Mouse (Mus musculus) gastrocnemius, adult 18-20 months (tissue): Measurements from ENCODE around the gene Pced1b. TPM values are rescaled to one million over a fixed set of nuclear protein-coding genes. Genes with fewer than 3 reads are reported as not detected.
"Not testable (repeated sequence)": the region's sequence is repeated elsewhere in the genome, so short reads cannot be mapped to it uniquely, and the experiment has no call there.

Experiments
- DNase-seq: peaks from one replicate; pipeline ENCODE4 v3.0.0; 2021; ENCODE audit warnings: low spot score
- total RNA-seq, 2 experiments: library from RNA; stranded (reverse); gene quantifications; 2 replicates each; pipeline ENCODE4 v1.2.3; 2021

The Pced1b gene
- total RNA-seq, 2 experiments from 2014 or later, result 0.88 to 1.2 TPM

DNA sequence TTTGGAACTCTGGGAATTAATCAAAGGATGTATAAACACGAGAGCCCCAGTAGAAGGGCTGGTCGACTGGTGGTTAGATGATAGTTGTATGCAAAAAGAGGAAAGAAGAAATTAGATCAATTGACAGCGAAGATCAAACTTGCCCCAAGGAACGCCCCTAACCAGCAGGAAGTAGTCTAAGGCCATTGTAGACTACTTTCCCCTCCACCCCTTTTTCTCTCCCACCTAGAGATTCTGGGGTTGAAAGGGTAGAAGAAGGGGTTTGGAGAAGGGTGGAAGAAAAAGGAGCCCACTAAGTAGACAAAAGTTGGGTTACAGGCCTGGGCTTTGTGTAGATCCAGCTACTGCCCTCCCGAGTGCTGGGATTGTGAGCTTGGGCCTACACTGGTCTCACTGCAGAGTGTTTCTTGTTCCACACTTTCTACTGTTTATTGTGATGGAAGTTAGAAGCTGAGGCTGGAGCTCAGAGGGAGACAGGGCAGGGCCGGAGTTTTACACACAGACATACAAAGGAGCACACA is 125.8 kb downstream of the Pced1b start:
- DNase-seq, result no peak

DNA sequence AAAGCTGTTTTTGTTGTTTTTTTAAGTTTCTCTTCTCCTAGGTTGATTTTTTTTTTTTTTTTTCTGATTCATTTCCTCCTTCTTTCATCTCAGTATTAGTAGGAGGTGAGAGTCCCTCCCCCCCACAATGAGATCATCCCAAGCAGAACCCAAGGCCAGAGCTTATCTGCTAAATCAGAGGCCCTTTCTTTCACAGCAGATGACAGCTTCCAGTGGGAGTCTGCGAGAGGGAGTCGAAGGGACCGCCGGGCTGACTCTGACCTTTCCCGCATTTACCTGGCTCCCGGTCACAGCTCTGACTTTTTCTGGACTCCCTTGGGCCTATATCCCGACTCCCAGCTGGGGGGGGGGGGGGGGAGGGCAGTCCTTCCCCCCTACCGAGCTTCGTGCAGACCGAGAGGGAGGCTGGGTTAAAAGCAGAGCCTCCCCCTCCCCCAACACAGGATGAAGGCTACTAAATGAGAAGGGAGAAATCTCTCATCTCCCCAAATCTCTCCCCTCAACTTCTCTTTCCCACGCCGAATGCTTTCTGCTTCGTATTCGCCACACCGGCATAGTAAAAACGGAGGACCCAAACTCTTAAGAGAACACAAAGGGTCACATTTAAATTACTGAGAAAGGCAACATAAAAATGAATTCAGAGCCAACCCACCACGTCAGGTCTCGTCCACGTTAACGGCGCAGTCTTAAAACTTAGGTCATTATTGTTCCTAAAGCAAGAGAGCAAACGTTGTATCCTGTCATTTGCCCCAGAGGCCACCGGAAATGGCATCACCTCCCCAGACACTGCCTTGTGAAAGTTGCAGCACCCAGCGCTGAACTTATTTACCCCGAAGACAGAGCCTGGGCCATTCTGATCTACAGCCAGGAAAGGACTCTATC is 126.5 kb downstream of the Pced1b start:
- DNase-seq, result no peak

DNA sequence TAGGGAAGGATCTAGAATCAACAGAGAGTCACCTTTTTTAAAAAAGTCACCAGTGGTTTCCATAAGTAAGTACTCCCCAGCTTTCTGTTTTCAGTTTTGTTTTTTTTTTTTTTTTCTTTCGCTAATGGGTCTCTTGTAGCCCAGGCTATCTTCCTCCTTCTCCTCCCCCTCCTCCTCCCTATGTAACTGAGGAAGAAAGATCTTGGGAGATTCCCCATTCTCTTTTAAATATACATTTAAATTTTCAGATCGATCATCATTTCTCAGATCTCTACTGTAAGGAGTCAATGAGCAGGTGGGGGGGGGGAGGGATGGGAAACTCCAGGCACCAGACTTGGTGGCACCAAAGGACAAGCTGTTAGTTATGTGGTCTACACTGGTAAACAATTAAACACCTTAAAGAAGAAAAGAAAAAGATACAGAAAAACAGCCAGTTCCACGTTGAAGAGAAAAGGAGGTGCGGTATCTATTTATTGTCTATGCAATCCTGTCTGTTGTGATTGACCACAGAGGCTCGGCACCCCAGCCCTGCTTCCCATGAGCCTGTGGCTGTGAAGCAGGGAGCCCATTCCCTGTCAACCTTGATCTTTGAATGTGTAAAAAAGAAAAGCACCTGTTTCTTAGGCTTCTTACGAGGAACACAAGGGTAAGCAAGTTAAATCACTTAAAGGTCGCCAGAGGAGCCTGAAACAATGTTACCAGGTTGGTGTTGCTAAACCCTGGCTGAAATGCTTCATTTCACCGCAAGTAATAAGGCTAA is 127.4 kb downstream of the Pced1b start:
- DNase-seq, result no peak

DNA sequence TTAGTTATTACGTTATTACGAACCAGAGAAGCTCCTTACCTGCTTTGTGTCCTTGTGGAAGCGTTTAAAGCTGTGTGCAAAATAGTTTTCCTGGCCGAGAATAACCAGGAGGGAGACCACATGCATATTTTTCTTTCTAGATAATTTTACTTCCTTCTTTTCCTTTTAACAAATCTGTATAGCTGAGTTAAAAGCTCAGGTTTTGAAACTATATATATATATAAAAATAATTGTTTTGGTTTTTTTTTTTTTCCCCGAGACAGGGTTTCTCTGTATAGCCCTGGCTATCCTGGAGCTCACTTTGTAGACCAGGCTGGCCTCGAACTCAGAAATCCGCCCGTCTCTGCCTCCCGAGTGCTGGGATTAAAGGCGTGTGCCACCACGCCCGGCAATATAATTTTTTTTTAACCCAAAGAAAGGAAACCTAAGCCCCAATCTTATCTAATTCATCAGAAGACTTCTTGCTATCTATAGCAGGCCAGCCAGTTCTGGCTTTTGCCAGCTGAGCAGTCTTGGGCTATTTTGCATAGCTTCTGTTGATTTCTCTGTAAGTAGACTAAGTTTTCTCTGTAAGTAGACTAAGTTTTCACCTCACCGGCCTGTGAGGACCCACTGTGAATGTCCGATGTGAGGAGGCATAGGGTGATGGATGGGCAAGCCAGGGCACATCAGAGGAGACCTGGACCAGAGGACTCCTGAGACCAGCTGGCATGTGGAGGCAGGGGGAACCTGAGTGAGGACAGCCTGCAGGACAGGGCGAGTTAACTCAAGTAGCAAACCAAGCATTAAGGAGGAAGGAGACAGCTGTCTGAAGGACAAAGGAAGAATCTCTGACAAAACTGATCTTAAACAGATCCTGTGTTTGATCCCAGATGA is 128.2 kb downstream of the Pced1b start:
- DNase-seq, result no peak

DNA sequence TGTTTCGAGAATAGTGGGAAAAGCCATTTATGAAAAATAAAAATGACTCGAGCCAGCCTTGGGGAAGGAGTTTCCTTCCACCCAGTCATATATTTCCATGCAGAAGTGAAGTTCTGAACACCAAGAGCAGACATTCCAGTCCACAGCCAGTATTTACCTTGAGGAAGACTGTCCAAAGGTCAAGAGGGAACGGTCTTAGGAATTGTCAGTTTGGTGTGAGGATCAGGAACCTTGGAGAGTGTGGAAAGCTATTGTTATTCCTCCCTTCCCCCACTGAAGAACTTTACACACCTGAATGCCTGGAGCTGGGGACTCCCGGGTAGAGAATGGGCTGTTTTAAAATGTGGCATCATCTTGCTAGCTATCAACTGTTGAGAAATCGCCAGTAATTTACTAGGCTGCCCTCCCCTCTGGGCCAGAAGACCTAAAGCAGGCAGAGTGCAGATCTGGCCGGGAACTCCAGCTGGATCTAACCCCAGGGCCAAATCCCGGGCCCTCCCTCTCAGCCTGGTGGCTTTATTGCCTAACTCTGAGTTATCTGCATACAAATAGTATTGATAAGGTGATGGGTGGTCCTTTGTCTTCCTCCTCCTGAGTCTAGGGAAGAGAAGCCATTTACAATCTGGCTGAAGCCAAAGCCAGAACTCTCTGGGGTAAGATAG is 129.3 kb downstream of the Pced1b start:
- DNase-seq, result no peak

DNA sequence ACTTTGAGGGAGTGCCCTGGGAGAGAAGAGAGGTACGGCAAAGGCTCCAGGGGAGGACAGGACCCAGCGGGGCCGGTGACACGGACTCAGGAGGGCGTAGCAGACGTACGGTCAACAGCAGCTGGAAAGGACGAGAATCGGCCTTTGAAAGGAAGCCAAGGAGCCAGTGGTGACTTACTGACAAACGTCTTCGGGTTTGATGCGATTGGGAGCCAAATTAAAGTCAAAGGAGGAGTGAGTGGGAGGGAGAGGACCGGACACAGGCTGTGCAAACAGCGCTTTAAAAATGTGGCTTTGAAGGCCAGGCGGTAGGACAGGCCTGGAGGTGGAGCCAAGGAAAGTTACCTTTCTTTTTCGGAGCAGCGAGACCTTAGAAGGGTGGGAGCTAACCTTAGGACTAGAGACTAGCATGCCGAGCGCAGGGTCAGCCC is 129.9 kb downstream of the Pced1b start:
- no peak for DNase-seq

DNA sequence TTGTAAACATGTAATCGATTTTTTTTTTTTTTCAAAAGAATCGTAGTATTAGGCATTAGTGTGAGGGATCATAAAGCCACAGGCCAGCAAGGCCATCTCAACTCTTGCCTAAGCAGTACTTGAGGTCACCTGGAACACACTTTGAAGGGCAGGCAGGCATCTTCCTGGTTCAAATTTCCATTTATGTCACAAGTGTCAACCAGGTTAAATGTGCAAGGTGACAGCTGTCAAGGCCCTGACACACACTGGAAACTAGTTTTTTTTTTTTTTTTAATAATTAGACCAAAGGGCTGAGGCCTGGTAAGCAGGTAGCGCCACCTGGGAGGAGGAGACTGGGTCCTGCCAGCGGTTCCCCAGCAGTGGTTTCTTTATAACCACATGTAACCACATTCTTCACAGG is 131.2 kb downstream of the Pced1b start:
- no peak for DNase-seq

DNA sequence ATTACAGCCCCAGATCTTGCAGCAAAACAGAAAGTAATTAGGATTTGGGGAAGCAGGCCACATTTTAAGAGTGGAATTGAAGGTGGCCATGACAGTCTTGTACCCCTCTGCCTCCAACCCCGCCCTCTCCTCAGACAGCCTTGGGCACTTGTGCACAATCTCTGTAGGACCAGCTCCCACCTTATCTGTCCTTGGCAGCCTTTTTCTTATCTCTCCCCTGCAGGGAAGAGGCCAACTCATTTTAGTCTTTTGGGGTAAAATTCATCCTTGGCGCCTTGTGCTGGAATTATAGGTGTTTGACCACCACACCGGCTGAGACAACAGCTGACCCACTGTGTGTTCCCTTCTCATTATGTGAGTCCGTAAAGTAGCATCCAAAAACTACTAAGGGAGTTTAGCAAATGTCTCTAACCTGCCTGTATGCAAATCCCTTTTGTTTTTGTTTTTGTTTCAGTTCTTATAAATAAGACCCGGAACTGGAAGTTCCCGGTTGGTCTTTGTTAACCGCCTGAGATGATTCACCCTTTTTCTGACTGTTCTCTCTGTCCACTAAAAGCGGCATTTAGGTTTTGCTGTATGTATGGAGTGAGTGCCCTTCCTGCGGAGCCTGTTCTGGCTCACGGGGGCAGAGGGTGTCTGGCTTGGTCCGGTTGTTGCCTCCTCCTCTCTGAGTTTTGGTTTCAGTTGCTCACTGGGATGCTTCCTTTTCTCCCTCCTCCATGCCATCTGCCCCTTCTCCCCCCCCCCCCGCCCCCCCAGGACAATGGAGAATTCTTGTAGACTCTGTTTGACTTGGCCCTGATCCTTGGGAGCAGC is 132.8 kb downstream of the Pced1b start:
- no peak for DNase-seq

DNA sequence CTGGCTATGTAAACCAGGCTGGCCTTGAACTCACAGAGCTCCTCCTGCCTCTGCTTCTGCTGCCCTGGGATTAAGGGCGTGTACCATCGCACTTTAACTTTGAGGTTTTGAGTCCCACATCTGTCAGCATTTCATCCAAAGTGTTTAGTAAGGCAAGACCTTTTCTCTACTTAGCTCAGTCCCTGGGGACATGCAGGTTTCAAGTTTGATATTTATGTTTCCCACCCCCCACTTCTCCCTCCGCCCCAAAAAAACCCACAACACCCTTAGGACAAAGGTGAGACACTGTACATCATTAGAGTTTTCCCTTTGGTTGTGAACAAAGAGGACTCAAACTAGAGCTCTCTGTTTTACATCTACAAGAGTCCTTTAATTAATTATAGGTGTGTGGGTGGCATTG is 135.7 kb downstream of the Pced1b start:
- DNase-seq, result no peak

DNA sequence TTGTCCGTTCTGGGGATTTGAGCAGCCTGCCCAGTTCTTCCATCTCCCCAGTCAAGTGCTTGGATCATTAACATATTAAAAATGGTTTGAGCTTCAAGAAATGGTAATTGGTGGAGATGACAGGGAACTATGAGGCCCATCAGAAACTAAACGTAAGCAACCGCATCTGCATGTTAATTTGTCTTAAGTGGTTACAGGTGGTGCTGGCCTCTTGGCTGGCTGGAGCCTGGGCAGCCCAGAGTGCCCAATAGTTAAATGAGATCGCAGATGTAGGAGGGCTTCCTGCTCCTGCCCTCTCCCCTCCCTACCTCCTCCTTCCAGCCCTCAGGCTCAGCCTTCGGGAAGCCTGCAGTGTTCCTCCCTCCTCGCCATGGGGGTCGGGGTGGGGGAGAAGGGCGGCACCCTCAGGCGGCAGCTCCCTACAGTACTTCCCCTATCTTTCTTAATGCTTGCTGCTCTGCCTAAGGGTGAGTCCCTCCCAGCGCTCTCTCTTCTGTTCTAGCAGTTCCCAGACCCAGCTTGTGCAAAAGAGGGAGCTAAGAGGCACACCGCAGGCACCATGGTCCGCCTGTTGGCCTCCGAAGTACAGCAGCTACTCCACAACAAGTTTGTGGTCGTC is 136.7 kb downstream of the Pced1b start:
- no peak for DNase-seq

DNA sequence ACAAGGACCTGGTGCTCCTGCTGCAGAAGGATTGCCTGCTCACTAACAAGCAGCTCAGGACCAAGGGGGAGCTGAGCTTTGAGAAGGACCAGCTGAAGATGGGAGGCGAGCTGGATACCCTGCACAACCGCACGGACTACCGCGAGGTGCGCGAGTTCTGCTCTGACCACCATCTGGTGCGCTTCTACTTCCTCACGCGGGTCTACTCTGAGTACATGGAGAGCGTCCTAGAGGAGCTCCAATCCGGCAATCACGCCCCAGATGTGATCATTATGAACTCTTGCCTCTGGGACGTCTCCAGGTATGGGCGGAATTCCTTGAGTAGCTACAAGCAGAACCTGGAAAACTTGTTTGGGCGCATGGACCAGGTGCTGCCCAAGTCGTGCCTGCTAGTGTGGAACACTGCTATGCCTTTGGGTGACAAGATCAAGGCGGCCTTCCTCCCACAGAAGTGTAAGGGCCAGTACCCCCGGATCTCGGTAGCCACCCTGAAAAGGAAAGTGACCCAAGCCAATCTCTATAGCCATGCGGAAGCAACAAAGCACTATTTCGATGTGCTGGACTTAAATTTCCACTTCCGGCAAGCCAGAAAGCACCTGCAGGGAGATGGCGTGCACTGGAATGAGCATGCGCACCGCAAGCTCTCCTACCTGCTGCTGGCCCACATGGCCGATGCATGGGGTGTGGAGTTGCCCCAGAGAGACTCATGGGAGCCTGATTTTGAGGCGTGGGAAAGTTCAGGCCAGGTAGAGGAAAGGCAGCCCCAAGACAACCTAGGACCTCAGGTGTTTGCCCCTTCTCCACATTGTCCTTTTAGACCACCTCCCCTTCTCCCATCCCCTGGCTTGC is 137.5 kb downstream of the Pced1b start:
- DNase-seq, result no peak

DNA sequence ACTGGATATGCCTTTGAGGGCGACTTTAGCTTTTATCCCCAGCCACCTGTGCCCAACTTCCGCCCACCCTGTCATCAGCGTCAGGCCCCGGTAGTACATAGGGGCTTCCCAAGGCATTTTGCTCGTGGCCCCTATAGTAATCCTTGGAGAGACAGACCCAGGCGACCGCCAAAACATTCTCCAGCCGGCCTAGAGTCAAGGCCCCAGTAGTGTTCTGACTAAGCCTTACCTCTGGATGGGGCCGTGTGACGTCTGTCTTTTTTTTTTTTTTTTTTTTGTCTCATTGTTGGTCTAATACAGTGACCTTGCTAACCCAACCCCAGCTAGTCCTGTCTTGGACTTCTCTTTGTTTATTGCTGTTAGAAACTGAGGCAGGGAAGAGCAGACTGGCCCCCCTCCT is 138.3 kb downstream of the Pced1b start:
- DNase-seq, result not testable (repeated sequence)

DNA sequence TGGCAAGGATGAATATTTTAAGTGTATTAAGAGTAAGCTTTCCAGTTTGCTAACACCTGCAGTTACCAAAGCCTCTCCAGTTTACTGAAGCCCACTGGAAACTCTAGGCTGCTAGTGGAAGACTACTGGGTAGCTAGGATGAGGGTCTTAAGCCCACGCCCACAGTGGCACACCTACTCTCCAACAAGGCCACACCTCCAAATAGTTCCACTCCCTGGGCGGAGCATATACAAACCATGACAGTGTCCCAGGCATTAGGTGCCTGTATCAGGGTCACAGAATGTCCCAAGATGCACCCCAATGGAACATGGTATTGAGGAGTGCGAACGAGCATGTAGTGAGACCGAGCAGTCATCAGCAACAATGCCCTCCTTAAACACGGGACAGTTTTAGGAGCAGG is 140.9 kb downstream of the Pced1b start:
- DNase-seq, result no peak

DNA sequence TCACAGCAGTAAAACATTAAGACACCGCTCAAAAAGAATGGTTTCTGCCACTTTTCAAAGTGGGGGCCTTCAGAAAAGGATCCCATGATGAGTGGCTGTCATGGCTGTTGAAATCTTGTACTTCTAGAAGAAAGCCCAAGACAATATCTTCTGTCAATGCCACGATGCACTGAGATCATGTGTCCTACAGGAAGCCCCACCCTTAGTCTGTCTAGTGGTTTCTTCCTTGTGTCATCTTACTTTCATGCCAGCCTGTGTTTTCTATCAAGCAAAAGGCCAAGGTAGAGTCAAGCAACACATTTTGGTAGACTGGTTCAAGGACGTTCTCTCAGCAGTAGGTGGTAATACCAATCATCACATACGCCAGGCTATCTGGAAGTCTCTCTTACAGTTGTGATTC is 142.7 kb downstream of the Pced1b start:
- no peak for DNase-seq

DNA sequence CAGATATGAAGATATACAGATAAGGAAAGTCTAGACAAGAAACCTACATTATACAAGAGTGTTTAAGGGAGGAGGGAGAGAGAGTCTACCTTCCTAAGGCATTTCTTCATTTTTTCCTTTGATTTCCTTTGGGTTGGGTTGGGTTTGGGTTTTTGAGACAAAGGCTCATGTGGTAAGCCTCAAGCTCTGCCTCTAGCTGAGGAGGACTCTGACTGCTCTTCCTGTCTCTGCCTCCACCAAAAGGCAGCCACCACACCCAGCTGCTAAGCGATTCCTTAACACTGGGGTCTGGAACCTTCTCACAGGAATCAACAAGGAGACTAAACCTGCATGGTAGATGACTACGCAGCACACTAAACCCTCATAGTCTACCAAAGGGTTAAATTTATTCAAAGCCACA is 143.9 kb downstream of the Pced1b start:
- no peak for DNase-seq

DNA sequence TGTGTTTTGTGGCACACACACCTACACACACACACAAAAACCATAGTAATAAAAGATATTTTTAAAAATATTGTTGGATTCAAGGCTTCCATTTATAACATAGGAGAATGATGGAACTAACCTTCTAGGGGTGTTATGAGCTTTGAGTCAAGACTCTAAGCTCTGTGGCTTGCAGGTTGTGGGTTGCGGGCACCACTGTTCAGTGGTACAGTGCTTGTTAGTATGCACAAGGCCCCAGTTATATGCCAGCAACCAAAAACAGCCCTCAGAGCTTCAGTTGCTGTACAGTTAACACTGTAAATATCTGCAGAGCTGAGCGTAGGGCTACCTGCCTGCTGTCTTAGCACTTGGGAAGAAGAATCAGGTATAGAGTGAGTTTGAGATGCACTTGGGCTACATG is 144.5 kb downstream of the Pced1b start:
- no peak for DNase-seq

DNA sequence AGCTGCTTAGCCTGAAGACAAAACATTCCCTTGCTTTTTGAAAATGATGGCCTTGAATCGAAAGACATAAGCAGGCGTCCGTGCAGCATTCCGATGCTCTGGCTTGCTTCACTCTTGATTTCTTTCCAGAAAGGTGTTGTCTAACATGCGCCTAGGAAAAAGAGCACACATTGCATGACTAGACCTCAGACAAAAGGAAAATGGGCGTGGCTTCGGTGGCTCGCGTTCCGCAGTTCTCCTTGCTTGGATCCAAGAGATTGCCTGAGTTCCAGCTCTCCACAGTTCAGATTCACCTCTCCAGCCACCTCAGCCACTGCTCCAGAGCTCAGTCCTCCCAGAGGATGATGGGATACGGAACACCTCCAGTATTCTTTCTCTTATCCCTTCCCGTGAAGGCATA is 147.7 kb downstream of the Pced1b start:
- DNase-seq, result no peak

DNA sequence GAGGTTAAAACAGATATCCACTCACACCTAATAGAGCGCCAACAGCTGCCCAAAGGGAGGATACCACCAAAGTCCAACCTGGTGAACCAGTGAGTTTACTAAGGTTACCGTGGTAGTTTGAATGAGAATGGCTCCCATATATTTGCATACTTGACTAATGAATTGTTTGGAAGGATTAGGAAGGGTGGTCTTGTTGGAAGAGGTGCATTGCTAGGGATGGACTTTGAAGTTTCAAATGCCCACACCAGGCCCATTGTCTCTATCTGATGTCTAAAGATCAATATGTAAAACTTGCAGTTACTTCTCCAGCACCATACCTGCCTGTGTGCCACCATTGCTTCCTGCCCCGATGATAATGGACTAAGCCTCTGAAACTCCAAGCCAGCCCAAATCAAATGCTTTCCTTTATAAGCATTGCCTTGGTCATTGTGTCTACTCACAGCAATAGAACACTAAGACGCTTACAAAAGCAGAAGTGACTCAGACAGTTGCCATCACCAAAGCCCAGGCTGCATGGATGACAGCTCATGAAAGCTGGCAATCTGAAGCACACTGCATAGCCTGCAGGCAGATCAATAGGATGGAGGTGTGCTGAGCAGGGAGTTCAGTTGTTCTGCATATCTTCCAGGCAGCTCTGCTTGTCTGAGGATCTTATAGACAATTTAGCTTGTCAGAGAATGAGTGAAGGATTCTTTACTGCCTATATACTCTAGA is 149.8 kb downstream of the Pced1b start:
- DNase-seq, result no peak
